Mouse (Mus musculus) cortical plate, adult 2 months (tissue): ENCODE measurements around the gene Wdr27. TPM values are rescaled to one million over a fixed set of nuclear protein-coding genes. Genes with fewer than 3 reads are reported as not detected.

Source experiments
- H3K27ac ChIP-seq: fragments of 200-500 bp; 2 replicates; pipeline ENCODE4 v1.5.1; 2012; ENCODE audit warnings: low read length, control low read depth, inconsistent platforms; ENCODE audit not compliant: insufficient read depth
- H3K4me1 ChIP-seq: fragments of 200-500 bp; 2 replicates; pipeline ENCODE4 v1.6.1; 2011; ENCODE audit warnings: low read length; ENCODE audit not compliant: control insufficient read depth, insufficient read depth
- H3K4me3 ChIP-seq: fragments of 200-500 bp; 2 replicates; pipeline ENCODE4 v1.5.1; 2011; ENCODE audit warnings: mild to moderate bottlenecking, low read length, control low read depth; ENCODE audit not compliant: insufficient read depth
- CTCF ChIP-seq: fragments of 200-500 bp; IDR thresholded peaks from 2 replicates; pipeline ENCODE4 v1.5.1; 2011; ENCODE audit warnings: mild to moderate bottlenecking, control low read depth, low read length; ENCODE audit not compliant: insufficient read depth; ENCODE audit errors: extremely low read depth
- POLR2A ChIP-seq: fragments of 200-500 bp; IDR thresholded peaks from 2 replicates; pipeline ENCODE4 v1.6.1; 2011; ENCODE audit warnings: mild to moderate bottlenecking, low read length, control low read depth; ENCODE audit not compliant: insufficient read depth; ENCODE audit errors: extremely low read depth
- polyA plus RNA-seq: library from polyadenylated mRNA; depleted of rRNA; stranded (reverse); fragments of >200 nt; gene quantifications from 2 replicates; pipeline ENCODE4 v1.2.3, GENCODE M21; 2012

The Wdr27 gene
- polyA plus RNA-seq, 1 experiment = 6.0 TPM

- no peak overlapping the region for H3K4me3 ChIP-seq
- H3K4me1 ChIP-seq = no peaks in the 10 kb centered on the region
- TF ChIP-seq POLR2A (no peak), CTCF (no peak)
- H3K27ac ChIP-seq = no peak overlapping the region
Measured at GRCm38 (mm10) chr17:14826715-14827295, 116.2 kb downstream of the Wdr27 start.

GRCm38 (mm10) chr17:14824938-14825337 is 118.0 kb downstream of the Wdr27 start:
- Histone ChIP-seq H3K4me3 (no peak overlapping the region), H3K27ac (no peak overlapping the region), H3K4me1 (no peaks in the 10 kb centered on the region)
- TF ChIP-seq CTCF (no peak), POLR2A (no peak)

- TF ChIP-seq POLR2A (no peak), CTCF (no peak)
- no peaks in the 10 kb centered on the region for H3K4me1 ChIP-seq
Measured at GRCm38 (mm10) chr17:14817975-14818374, 125.0 kb downstream of the Wdr27 start.

GRCm38 (mm10) chr17:14816107-14816506 is 126.9 kb downstream of the Wdr27 start:
- Histone ChIP-seq H3K4me3 (no peak overlapping the region), H3K27ac (no peak overlapping the region), H3K4me1 (no peaks in the 10 kb centered on the region)
- TF ChIP-seq CTCF (no peak), POLR2A (no peak)

More at GRCm38 (mm10) chr17:14817975-14818374, 125.0 kb downstream of the Wdr27 start:
- Histone ChIP-seq H3K4me3 (no peak overlapping the region), H3K27ac (no peak overlapping the region)

GRCm38 (mm10) chr17:14815304-14815703 is 127.7 kb downstream of the Wdr27 start:
- no peak overlapping the region for H3K4me3 ChIP-seq
- H3K27ac ChIP-seq = no peak overlapping the region
- no peaks in the 10 kb centered on the region for H3K4me1 ChIP-seq
- TF ChIP-seq CTCF (no peak), POLR2A (no peak)

- Histone ChIP-seq H3K4me1 (no peaks in the 10 kb centered on the region), H3K4me3 (no peak overlapping the region), H3K27ac (no peak overlapping the region)
- TF ChIP-seq CTCF = no peak
- no peak for TF ChIP-seq POLR2A
Measured at GRCm38 (mm10) chr17:14812631-14813030, 130.3 kb downstream of the Wdr27 start.

- TF ChIP-seq CTCF = no peak
- no peak for TF ChIP-seq POLR2A
Measured at GRCm38 (mm10) chr17:14812033-14812432, 130.9 kb downstream of the Wdr27 start.

GRCm38 (mm10) chr17:14806808-14807207 is 136.2 kb downstream of the Wdr27 start:
- Histone ChIP-seq H3K27ac (no peak overlapping the region), H3K4me1 (no peaks in the 10 kb centered on the region), H3K4me3 (no peak overlapping the region)
- no peak for TF ChIP-seq CTCF
- no peak for TF ChIP-seq POLR2A

More at GRCm38 (mm10) chr17:14812033-14812432, 130.9 kb downstream of the Wdr27 start:
- no peaks in the 10 kb centered on the region for H3K4me1 ChIP-seq
- no peak overlapping the region for H3K4me3 ChIP-seq
- H3K27ac ChIP-seq = no peak overlapping the region

- no peaks in the 10 kb centered on the region for H3K4me1 ChIP-seq
- no peak overlapping the region for H3K27ac ChIP-seq
- H3K4me3 ChIP-seq = no peak overlapping the region
- TF ChIP-seq CTCF = no peak
Measured at GRCm38 (mm10) chr17:14799243-14799642, 143.7 kb downstream of the Wdr27 start.

- TF ChIP-seq POLR2A = no peak
- TF ChIP-seq CTCF = no peak
- Histone ChIP-seq H3K4me1 (no peaks in the 10 kb centered on the region), H3K4me3 (no peak overlapping the region), H3K27ac (no peak overlapping the region)
Measured at GRCm38 (mm10) chr17:14795074-14795473, 147.9 kb downstream of the Wdr27 start.

GRCm38 (mm10) chr17:14779356-14779755 is 163.6 kb downstream of the Wdr27 start:
- TF ChIP-seq POLR2A (no peak), CTCF (no peak)
- Histone ChIP-seq H3K4me3 (no peak overlapping the region), H3K27ac (no peak overlapping the region), H3K4me1 (no peaks in the 10 kb centered on the region; the same call in 1 of the 2 replicates)

- Histone ChIP-seq H3K4me1 (no peaks in the 10 kb centered on the region), H3K4me3 (no peak overlapping the region), H3K27ac (no peak overlapping the region)
- no peak for TF ChIP-seq POLR2A
- no peak for TF ChIP-seq CTCF
Measured at GRCm38 (mm10) chr17:14771339-14771738, 171.6 kb downstream of the Wdr27 start.
